Mouse (Mus musculus): ENCODE data around the gene Armc3.

DNA sequence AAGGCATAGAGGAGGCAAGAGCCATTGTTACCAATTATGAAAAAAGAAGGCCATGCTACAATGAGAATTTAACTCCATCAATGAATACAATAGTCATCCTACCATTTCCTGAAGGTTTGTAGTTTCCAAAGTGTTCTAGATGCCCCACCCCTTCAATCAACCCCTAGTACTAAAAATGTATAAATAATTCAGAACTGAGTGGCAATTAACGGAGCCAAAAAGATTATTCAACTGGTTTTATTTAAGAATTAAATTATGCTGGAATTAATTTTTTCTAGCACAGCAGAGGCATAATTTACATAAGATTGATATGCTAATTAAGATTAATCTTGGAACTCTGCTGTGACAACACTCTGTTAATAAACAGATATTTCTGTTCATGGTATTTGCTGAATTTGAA lies 34.9 kb upstream of the Armc3 start:
- no peak for TF ChIP-seq POLR2A (IDR thresholded peaks at IDR 0.05; ENCODE audit: insufficient read depth, low read depth, low read length)
- no peak for TF ChIP-seq CTCF (IDR thresholded peaks at IDR 0.05)
- TF ChIP-seq EP300 (IDR thresholded peaks at IDR 0.05; ENCODE audit: insufficient read depth, low read depth, low read length), result no peak

Measured in heart, adult 2 months (tissue).